Mouse (Mus musculus) erythroblast, embryonic 14.5 days (primary cell): Measurements from ENCODE around the gene Wdr61. TPM values are rescaled to one million over a fixed set of nuclear protein-coding genes. Genes with fewer than 3 reads are reported as not detected.

Source experiments
- H3K27me3 ChIP-seq: 2 replicates; pipeline ENCODE4 v1.6.1; 2012; ENCODE audit warnings: inconsistent platforms; ENCODE audit not compliant: control insufficient read depth
- H3K36me3 ChIP-seq: 2 replicates; pipeline ENCODE4 v1.6.1; 2012; ENCODE audit warnings: mild to moderate bottlenecking, inconsistent platforms; ENCODE audit not compliant: control insufficient read depth
- H3K4me1 ChIP-seq: 2 replicates; pipeline ENCODE4 v1.6.1; 2012; ENCODE audit warnings: inconsistent platforms; ENCODE audit not compliant: control insufficient read depth
- H3K4me3 ChIP-seq: replicated peaks from 2 replicates; pipeline ENCODE3; 2012; ENCODE audit warnings: moderate library complexity, mild to moderate bottlenecking, inconsistent platforms
- H3K9me3 ChIP-seq: 2 replicates; pipeline ENCODE4 v1.6.1; 2012; ENCODE audit warnings: low read length, inconsistent platforms, mixed read lengths; ENCODE audit not compliant: control insufficient read depth
- GATA1 ChIP-seq: IDR thresholded peaks from 2 replicates; pipeline ENCODE4 v1.6.1; 2012; ENCODE audit warnings: low read length, inconsistent platforms, mixed read lengths
- TAL1 ChIP-seq: IDR thresholded peaks from 3 replicates; pipeline ENCODE4 v1.6.1; 2012; ENCODE audit warnings: low read length, inconsistent platforms, mixed read lengths
- polyA plus RNA-seq: library from polyadenylated mRNA; stranded (reverse); fragments of >175 nt; gene quantifications from 2 replicates; pipeline ENCODE4 v1.2.3, GENCODE M21; 2012

Wdr61 gene
- polyA plus RNA-seq, 1 experiment: 1.2 TPM

- no peaks in the 10 kb centered on the region for H3K9me3 ChIP-seq
- no peaks in the 10 kb centered on the region for H3K36me3 ChIP-seq
- H3K4me1 ChIP-seq: peaks cover 12% of the 10 kb centered on the region
- TF ChIP-seq TAL1 (no peak), GATA1 (no peak)
- no peak overlapping the region for H3K4me3 ChIP-seq
- peaks cover 57% of the 10 kb centered on the region for H3K27me3 ChIP-seq
Measured at GRCm38 (mm10) chr9:54689446-54689845, 44.9 kb downstream of the Wdr61 start.

- Histone ChIP-seq H3K4me3 (no peak overlapping the region), H3K27me3 (peaks cover 51% of the 10 kb centered on the region)
Measured at GRCm38 (mm10) chr9:54687246-54688236, 46.8 kb downstream of the Wdr61 start.

DNA sequence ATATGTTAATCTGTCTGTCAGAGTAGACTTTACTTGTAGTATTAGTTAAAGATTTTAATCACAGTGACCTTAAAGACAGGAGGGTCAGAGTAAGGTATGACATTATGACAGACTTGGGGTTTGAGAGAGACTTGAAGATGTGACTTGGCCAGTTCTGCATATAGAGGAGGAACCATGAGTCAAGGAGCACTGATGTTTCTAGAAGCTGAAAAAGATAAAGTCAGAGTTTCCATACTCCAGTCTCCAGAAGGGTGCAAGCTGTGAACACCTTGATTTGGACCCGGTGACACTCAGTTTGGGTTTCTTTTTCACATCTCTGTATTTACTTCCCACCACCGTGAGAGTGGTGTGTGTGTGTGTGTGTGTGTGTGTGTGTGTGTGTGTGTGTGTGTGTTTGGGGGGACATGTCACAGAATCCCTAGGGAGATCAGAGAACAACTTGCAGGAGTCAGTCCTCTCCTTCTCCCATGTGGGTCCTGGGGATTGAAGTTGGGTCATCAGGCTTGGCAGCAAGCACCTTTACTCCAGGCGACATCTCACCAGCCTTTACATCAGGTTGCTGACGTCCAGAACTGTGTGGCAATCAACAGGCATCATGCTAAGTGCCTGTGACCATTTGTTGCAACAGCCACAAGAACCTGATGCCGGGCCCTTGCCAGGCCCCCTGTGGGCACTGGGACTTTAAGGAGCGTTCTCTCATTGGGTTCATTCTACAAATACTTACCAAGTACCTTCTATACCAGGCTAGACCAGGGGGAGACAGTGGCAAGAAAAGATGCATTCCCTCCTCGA is 50.3 kb downstream of the Wdr61 start:
- TF ChIP-seq TAL1 (no peak), GATA1 (no peak)
- peaks cover 26% of the 10 kb centered on the region for H3K27me3 ChIP-seq
- no peaks in the 10 kb centered on the region for H3K9me3 ChIP-seq
- no peaks in the 10 kb centered on the region for H3K36me3 ChIP-seq
- H3K4me1 ChIP-seq: no peaks in the 10 kb centered on the region
- no peak overlapping the region for H3K4me3 ChIP-seq

More at GRCm38 (mm10) chr9:54687246-54688236, 46.8 kb downstream of the Wdr61 start:
- no peaks in the 10 kb centered on the region for H3K36me3 ChIP-seq
- H3K9me3 ChIP-seq: no peaks in the 10 kb centered on the region
- H3K4me1 ChIP-seq: peaks cover 12% of the 10 kb centered on the region
- no peak for TF ChIP-seq TAL1
- TF ChIP-seq GATA1: no peak

DNA sequence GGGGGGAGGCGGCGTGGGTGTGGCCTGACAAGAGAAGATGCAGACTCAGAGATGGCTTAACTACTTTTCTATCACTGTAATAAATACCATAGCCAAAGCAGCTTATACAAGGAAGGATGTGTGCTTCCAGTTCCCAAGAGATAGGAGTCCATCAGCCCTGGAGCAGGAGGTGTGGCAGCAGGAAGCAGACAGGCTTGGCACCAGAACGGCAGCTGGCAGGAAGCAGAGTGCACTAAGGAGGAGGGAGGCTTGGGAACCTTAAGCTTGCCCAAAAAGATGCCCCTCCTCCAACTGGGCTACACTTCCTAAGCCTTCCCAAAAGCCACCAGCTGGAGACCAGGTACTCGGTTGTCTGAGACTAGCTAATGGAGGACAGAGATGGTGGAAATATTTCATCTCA is 51.5 kb downstream of the Wdr61 start:
- H3K4me3 ChIP-seq: no peak overlapping the region
- TF ChIP-seq TAL1: no peak
- TF ChIP-seq GATA1: no peak
- H3K9me3 ChIP-seq: no peaks in the 10 kb centered on the region
- H3K27me3 ChIP-seq: peaks cover 22% of the 10 kb centered on the region
- no peaks in the 10 kb centered on the region for H3K36me3 ChIP-seq
- no peaks in the 10 kb centered on the region for H3K4me1 ChIP-seq

- Histone ChIP-seq H3K27me3 (peaks cover 9% of the 10 kb centered on the region), H3K36me3 (no peaks in the 10 kb centered on the region), H3K4me3 (peak overlapping the region; percentile 32), H3K9me3 (no peaks in the 10 kb centered on the region), H3K4me1 (peaks cover 7% of the 10 kb centered on the region)
- no peak for TF ChIP-seq TAL1
- no peak for TF ChIP-seq GATA1
Measured at GRCm38 (mm10) chr9:54676531-54676986, 57.8 kb downstream of the Wdr61 start.

GRCm38 (mm10) chr9:54673887-54674286 is 60.4 kb downstream of the Wdr61 start:
- H3K36me3 ChIP-seq: no peaks in the 10 kb centered on the region
- H3K4me1 ChIP-seq: peaks cover 7% of the 10 kb centered on the region
- TF ChIP-seq GATA1 (no peak), TAL1 (no peak)
- no peaks in the 10 kb centered on the region for H3K9me3 ChIP-seq
- H3K4me3 ChIP-seq: no peak overlapping the region
- H3K27me3 ChIP-seq: peaks cover 9% of the 10 kb centered on the region

GRCm38 (mm10) chr9:54671962-54672361 is 62.4 kb downstream of the Wdr61 start:
- no peak for TF ChIP-seq TAL1
- TF ChIP-seq GATA1: no peak
- peaks cover 5% of the 10 kb centered on the region for H3K4me1 ChIP-seq
- no peak overlapping the region for H3K4me3 ChIP-seq
- peaks cover 2% of the 10 kb centered on the region for H3K27me3 ChIP-seq
- no peaks in the 10 kb centered on the region for H3K9me3 ChIP-seq
- H3K36me3 ChIP-seq: no peaks in the 10 kb centered on the region

DNA sequence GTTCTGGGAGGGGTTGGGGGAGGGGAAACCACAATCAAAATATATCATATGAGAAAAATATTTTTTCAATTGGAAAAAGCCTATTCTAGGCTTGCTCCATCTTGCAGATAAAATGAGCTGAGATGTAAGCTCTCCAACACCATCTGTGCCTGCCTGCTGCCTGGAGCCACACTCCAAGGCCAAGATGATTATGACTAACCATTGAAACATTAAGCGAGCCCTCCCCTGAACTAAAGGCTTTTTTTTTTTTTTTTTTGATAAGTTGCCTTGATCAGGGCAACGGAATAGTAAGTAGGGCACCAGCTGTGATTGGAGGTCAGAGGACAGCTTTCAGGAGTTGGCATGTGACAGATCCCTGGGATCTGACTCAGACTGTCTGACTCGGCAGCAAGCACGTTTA is 65.9 kb downstream of the Wdr61 start:
- Histone ChIP-seq H3K4me3 (no peak overlapping the region), H3K27me3 (no peaks in the 10 kb centered on the region), H3K36me3 (no peaks in the 10 kb centered on the region), H3K9me3 (no peaks in the 10 kb centered on the region; the same call in 1 of the 2 replicates), H3K4me1 (no peaks in the 10 kb centered on the region)
- no peak for TF ChIP-seq TAL1

- H3K4me3 ChIP-seq: no peak overlapping the region
- H3K36me3 ChIP-seq: no peaks in the 10 kb centered on the region
- H3K9me3 ChIP-seq: no peaks in the 10 kb centered on the region; the same call in 1 of the 2 replicates
- no peaks in the 10 kb centered on the region for H3K4me1 ChIP-seq
- no peaks in the 10 kb centered on the region for H3K27me3 ChIP-seq
- TF ChIP-seq TAL1 (no peak), GATA1 (no peak)
Measured at GRCm38 (mm10) chr9:54666116-54666515, 68.2 kb downstream of the Wdr61 start.

Other genes with a start within 250 kb of the Wdr61 start
- 0.02 TPM in 1 of 2 replicates, not detected in the other for gene Dmxl2, start 232.9 kb downstream of the Wdr61 start, polyA plus RNA-seq
- not detected in 2 replicates for gene Sh2d7, start 195.5 kb downstream of the Wdr61 start, polyA plus RNA-seq
- 0.04 and 0.08 TPM in 2 replicates for gene Cib2, start 174.3 kb downstream of the Wdr61 start, polyA plus RNA-seq
- 0.99 and 1.1 TPM in 2 replicates for gene Idh3a, start 148.2 kb downstream of the Wdr61 start, polyA plus RNA-seq
- not detected in 2 replicates for gene Acsbg1, start 72.6 kb downstream of the Wdr61 start, polyA plus RNA-seq
- 7.7 and 8.4 TPM in 2 replicates for gene Dnaja4, start 35.6 kb downstream of the Wdr61 start, polyA plus RNA-seq
- not detected in 2 replicates for gene Crabp1, start 30.2 kb upstream of the Wdr61 start, polyA plus RNA-seq
- gene Ireb2, start 129.3 kb upstream of the Wdr61 start, polyA plus RNA-seq: 0.06 and 0.08 TPM in 2 replicates
- gene Hykk, start 182.8 kb upstream of the Wdr61 start, polyA plus RNA-seq: 0.01 TPM in 1 of 2 replicates, not detected in the other
- 0.87 and 1.2 TPM in 2 replicates for gene Psma4, start 216.3 kb upstream of the Wdr61 start, polyA plus RNA-seq
- gene AY074887, start 216.5 kb upstream of the Wdr61 start, polyA plus RNA-seq: not detected in 2 replicates
- gene Chrna5, start 246.4 kb upstream of the Wdr61 start, polyA plus RNA-seq: not detected in 2 replicates